Mouse (Mus musculus) lung, postnatal 25 days (tissue): ENCODE data around the gene Tmem184c.

Experiments
- DNase-seq: peaks from one replicate; pipeline ENCODE4 v3.0.0; 2022; ENCODE audit warnings: low spot score

Tmem184c gene

DNA sequence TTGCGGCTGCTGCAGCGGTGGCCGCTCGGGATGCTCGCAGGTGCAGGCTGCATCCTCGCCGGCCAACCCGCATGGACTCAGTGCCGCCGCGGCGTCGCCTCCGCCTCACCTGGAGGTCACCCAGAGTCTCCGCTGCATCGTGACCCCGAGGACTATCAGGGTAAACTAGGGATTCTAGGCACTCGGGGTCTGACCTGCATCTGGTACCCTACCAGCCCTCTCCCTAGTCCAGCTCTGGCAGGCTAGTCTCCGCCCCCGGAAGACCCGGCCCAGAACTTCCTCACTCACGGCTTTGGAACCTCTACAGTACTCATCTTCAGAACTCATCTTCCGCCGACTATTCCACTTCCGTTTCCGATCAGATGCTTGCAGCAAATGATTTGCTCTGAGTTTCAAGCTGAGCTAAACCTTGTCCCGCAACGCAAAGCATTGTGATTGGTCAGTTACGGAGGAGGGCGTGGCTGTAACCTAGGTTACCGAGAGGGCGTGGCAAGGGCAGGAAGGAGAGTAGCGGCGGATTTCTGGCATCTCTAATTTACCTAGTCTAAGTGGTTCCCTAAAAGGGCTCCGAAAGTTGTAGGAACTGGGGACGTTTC, at the start of gene Tmem184c:
Gene Tmem184c, minus strand, starts transcription at position 325 of the 596 bp plus-strand sequence.
- peak; percentile 98 for DNase-seq

DNA sequence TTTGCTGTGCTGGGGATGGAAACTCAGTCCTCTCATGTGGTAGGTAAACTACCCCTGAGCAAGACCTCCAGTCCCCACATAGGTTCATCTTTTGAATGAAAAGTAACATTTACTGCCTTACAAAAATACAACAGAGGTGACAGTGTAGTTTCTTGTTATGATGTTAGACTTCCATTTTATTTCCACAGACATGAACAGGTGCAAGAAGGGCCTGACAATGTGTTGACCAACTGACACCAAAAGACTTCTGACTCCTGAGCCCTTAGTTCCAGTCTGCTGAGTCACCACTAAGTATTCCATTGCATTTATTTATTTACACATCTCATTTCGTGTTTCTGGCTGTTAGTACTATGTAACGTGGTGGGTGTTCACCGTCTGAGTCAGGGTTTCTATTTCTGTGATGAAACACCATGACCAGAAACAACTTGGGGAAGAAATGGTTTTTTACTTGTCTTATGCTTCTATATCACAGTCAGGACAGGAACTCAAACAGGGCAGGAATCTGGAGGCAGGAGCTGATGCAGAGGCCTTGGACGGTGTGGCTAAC, 49.1 kb upstream of the Tmem184c start:
- no peak for DNase-seq

DNA sequence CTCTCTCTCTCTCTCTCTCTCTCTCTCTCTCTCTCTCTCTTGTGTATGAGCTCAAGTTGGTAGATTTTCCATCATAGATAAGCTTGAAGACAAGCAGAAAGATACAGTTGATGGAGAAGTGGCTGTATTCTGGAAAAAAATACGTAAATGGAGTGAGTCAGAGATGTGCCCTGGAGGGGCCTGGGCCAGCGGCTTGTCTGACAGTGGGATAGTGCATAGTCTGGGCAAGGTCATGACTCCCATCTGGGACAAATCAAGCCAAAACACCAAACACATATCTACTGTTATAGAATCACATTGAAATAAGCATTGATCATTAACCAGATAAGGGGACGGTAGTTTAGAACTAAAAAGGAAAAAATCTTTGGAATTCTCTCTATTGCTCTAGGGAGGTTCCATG, 47.9 kb upstream of the Tmem184c start:
- no peak for DNase-seq

DNA sequence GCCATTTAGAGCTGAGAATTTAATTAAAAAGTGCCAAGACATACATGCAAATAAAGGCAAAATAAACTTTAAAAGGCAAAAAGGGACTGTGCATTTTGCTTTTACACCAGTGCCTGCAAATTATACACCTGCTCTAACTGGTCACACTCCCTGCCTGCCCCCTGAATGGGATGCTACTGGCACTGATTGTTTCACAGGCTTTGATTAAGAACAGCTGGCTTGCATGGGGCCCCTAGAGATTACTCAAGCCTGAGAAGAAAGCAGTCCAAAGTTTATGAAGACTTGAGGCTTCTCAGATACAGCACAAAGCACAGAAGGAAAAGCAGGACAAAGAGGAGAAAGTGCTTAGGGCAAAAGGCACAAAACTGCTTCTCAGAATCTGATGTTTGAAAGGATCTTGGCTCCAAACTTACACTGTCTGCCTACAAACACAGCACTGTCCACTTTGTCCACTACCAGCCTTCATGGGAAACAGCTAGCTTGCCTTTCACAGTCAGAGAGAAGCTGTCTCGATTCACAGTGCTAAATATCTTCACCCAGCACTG, 40.2 kb upstream of the Tmem184c start:
- no peak for DNase-seq

DNA sequence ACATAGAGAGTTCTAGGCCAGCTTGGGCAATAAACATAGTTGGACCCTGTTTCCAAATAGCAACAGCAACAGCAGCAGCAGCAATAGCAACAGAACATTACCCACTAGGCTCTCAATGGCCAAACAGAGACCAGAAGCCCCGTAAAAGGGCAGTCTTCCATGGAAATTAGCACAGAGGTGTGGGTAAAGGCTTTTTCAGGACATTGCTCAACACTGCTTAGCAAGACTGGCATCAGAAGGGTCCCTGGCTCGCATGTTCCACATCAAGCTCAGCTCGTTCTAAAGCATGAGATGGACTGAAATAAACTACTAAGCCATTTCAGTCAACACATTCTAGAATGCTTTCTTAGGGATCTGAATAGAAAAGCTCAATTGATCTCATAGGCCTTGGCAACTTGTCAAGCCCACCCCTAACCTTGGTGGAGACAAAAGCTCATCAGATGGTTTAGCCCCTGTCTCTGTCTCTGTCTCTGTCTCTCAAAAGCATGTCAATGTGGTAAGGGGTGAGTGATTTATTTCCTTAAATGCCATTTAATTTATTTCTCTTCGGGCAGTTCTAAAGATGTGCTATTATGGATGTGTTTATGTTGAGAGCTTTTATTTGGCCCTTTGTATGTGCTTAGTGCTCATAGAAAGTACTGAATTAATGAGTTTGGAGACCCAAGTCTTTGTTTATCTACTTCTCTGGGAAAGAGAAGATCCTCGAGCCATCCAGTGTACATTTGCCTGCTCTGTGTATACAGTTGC, 29.8 kb upstream of the Tmem184c start:
- DNase-seq: peak; percentile 34

DNA sequence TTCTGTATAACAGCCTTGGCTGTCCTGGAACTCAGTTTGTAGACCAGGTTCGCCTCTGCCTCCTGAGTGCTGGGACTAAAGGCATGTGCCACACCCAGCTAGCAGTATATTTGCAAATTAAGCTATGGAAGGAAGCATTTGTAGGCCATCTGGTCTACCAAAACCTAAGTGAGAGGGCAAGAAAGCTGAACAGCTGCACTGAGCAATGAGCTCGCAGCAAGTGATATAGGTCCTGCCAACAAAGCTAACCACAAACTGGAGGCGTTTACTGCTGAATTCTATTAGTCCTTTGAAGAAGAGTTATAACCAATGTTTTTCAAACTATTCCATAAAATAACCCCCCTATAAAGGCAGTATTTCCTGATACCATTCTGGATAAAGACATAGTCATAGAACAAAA, 27.1 kb upstream of the Tmem184c start:
- no peak for DNase-seq

DNA sequence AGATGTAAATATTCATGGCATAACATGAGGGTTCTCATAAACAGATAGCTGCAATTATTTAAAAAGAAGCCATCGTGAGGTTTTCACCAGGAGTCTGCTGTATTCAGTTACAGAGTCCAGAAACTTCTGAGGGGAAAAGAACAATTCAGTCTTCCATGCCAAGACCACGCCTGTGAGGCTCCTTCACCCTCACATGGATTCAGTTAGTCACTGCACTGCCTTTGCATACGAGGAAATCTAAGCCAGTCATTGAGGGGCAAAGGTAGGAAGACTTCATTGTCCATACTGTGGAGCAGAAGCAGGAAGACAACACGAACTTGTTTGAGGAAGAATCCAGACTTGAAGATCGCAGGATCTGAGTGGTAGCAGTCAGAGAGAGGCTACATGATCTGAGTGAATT, 23.5 kb upstream of the Tmem184c start:
- no peak for DNase-seq

DNA sequence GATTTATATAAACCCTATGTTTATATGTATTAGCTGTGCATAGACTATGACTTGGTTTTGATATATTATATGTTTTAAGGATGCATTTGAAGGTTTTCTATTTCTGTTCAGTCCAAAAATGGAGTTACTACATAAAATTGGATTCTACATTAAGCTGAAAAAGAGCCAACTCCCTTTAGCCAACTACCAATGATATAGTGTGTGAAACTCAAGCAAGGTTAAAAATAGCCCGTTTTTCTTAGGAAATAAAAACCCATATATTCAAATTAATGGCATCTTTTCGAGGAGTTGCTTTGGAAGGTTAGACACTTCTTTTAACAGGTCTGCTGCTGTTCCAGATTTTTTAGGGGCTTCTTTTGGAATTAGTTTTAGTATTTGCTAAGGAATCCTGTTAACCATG, 22.7 kb upstream of the Tmem184c start:
- DNase-seq: no peak

DNA sequence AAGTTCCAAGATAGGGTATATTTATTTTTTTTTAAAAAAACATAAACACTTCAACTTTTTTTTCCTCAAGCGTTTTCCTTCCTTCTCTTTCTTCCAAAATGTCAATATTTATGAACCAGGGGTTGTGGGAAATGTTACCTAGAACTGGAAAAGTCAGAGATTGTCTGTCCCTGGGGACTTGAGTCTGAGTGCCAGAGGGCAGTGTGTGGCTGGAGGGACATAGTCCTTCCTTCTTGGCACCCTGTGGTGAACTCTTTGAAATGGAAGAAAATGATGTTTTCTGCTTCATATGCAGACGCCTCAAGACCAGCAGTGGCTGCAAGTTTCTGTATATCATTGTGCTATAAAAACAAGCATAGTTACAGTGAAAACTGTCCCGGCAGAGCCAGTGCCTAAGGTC, 20.2 kb upstream of the Tmem184c start:
- no peak for DNase-seq

DNA sequence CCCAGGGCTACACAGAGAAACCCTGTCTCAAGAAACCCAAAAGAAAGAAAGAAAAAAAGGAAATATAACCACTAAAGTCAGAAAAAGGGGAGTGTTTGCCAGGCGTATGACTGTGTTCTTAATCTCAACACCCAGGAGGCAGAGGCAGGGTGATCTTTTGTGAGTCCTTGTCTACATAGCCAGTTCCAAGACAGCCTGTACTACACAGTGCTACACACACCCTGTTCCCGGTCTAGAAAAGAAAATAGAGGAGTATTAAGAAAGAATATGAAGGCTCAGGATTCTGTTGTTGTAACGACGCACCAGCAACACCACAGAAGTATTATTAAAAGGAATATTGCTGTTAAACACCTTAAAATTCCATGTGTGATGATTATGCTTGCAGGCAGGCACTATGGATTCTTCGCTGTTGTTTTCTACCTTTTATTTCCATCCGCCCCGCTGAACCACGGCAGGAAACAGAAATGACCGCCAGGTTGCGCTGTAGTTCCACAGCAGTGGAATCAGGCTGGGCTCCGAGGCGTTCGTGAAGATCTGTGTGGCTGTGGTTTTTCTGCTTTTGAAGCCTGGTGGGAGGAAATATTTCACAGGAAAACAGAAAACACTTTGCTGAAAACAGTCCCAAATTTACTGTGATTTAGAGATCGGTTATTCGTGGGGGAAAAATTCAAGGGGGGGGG, 19.5 kb upstream of the Tmem184c start:
- peak; percentile 75 for DNase-seq

DNA sequence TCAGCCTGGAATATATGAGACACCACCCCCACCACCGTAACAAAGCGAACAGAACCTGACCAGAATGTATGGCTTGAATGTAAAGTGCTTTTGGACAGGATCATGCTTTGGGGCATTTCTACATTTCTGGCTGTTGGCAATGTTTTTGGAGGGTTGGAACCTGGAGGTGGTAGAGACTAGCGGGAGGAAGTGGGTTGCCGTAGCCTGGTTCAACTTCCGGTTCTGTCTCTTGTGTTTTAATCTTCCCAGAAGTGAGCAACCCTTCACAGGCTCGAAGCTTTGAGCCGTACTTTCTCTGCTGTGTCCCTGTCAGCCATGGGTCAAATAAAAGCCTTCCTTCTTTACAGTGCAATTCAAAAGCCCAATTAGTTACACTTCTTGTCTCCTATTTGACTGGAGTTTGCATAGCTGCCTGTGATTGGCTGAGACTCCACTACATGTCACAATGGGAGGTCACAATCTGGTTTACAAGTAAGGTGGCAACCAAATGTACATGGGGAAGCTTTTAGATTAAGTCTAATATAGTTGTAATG, 13.2 kb upstream of the Tmem184c start:
- no peak for DNase-seq

DNA sequence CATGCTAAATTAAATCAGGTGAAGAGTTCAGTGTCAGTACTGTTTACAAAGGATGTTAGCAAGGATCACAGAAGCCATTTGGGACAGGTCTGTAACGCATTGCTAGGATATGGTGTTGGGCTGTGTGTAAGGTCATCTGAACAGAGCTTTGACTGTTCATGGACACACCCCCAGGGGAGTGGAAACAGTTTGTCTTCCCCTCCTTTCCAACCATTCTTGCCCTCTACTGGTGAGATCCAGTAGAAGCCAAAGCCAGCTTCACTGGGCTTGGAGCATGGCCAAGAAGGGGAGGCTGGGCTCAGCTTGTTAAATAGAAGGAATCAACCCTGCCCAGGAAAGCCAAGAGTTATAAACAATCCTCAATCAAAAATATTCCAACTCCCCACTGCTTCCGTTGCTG, 7.4 kb upstream of the Tmem184c start:
- DNase-seq: peak; percentile 56

DNA sequence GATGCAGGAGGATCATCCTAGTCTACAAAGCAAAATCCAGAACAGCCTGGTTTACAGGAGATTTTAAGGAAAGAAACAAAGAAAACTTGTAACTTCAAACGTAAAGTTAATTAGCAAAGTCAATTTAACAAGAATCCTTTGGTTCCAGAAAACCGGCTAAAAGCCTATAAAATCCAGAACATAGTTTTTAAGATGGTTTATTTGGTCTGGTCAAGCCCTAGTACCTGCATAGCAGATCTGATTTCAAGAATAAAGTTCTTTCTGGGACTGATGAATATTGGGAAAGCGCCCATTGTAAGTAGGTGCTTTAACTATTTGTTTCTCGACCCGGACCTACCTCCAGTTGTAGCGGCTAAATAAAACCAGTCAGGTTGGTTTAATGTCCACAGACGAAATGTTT, 877 bp downstream of the Tmem184c start:
- no peak for DNase-seq

DNA sequence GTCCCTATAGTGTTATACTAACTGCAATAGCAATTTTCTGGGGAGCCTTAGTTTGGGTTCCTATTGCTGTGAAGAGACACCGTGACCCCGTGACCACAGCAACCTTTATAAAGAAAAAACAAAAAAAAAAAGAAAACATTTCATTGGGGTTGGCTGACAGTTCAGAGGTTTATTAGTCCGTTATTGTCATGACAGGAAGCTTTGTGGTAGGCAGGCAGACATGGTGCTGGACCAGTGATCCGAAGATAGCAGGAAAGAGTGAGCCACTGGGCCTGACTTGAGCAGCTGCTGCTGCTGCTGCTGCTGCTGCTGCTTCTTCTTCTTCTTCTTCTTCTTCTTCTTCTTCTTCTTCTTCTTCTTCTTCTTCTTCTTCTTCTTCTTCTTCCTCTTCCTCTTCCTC, 26.3 kb downstream of the Tmem184c start:
- no peak for DNase-seq

DNA sequence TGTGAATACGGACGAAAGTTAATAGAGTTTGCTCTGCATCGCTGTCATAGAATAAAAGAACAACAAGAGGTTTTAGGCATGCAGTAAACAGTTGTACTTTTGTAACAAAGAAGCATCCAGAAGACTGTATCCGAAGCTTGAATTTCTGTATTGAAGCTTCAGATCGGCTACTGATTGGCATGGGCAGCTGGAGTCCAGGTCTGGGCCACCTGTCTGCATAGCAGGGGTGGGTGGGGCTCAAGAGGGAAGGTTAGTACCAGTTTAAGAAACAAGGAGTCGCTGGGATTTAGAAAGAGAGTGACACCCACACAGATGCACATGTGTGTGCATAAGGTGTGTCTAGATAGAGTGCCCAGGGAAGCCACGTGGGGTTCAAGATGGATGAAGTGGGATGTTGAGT, 32.8 kb downstream of the Tmem184c start:
- no peak for DNase-seq

DNA sequence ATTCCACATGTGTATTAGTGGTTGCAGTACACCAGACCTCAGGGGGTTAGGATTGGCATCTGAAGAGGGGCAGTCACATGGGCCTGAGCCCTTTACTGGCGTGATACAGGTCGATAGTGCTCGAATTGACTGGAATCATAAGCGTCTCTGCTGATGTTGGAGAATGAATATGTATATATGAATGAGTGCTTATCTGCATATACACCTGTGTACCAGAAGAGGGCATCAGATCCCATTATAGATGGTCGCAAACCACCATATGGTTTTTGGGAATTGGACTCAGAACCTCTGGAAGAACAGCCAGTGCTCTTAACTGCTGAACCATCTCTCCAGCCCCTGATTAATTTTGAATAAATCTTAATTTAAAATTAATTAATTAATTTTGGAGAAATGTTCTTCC, 36.3 kb downstream of the Tmem184c start:
- no peak for DNase-seq

DNA sequence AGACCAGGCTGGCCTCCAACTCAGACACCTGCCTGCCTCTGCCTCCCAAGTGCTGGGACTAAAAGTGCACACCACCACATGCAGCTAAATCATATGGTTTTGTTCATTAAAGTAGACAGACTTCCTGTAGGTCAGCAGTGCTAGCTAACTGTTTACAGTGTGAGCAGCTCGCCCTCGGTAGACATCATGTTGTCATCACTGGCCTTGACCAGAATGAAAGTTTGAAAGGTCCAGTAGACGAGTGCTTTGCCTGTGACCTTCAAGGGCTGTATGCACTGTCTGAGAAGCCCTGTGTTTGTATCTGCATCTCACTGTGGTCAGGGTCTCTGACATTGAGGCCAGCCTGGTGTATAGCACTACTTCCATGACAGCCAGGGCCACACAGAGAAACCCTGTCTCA, 49.1 kb downstream of the Tmem184c start:
- no peak for DNase-seq

DNA sequence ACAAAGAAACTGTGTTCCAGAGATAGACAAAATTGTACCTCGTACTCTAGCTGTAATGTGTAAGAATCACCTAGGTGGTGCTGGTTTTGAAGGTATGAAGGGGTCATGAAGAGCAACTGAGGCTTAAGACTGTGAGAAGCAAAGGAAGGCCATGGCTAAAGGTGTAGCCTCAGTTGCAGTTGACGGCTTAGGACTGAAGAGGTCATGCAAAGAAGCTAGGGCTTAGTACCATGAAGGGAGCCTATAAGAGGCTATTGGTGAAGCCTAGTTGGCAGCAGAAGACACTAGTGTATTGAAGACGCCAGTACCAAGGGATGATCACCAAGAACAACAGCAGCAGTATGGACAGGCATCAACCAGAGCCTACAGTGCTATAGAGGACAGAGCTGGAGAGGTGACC, 58.0 kb downstream of the Tmem184c start:
- no peak for DNase-seq

DNA sequence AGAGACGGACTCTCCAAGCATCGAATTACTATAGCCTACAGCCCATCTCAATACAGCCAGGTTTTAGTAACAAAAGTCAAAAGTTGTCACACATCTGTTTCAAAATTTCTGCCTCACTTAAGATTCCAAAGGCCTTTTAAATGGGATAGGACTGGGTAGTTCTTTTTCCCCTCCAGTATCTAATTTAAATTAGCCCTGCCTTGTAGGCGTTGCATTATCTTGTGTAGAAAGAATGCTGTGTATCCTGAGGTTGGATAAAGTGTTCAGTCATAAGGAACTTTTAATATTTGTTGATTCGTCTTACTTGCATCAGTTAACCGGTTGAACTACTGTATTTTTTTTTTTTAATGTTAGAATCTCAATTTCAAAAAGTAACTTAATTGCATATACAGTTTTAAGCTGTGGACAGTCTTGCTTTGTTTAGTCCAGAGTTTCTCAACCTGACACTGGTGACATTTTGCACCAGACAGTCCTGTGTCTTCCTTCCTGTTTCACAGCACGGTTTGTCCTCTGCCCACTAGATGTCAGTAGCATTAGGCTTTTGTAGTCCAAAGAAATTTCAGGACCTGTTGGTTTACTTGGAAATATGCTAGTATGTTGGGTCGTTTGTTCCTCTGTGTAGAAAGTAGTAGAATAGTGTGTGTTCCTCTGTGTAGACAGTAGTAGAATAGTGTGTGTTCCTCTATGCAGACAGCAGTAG, 60.5 kb downstream of the Tmem184c start:
- DNase-seq: peak; percentile 61

DNA sequence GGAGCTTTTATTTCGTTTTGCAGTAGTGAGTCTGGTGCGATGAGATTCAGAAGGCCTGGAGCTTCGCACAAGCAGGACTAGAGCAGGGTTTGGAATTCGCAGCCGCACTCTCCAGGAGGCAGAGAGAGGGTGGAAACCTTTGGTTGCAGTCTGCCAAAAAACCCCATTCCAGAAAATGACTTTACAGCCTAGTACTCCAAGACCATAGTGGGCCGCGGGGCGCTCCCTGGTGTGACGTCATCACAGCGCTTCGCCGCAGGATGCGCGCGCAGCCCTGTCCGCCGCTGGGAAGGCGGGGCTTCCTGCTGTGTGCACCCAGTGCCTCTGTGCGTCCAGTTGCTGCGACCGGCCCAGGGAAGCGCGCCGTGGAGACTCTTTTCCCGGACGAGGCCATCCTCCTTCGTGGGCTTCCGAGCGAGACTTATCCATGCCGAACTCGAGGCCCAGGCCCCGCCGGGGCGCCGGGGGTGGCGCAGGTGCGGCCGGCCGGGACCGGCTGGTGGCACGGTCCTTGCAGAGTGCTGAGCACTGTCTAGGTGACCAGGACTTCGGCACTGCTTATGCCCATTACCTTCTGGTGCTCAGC, 61.3 kb downstream of the Tmem184c start, which contains the start of gene Prmt9:
Gene Prmt9, plus strand, starts transcription at position 277 of the 586 bp plus-strand sequence.
- DNase-seq: peak; percentile 94
